Mouse (Mus musculus): ENCODE measurements around the gene Zfp747. TPM values are rescaled to one million over a fixed set of nuclear protein-coding genes. Genes with fewer than 3 reads are reported as not detected.
"Not testable (repeated sequence)": the region's sequence is repeated elsewhere in the genome, so short reads cannot be mapped to it uniquely, and the experiment has no call there.

The Zfp747 gene
- polyA plus RNA-seq (2015; fragmentation: Nextera tagmentation; extraction: Ambion mirVana) = 1.8 and 2.3 TPM in 2 replicates

GRCm38 (mm10) chr7:127375271-127376245 is at the start of gene Zfp747:
TSS of gene Zfp747 (minus strand) at chr7:127376050.
- peak within 1 kb of the TSS; percentile 70 for H3K4me3 ChIP-seq (replicated peaks)
- H3K4me1 ChIP-seq (replicated peaks) = peaks cover 34% of the 10 kb centered on the region
- peak within 1 kb of the TSS; percentile 84 for H3K4me2 ChIP-seq
- H3K9ac ChIP-seq = peak within 1 kb of the TSS; percentile 72
- not testable (repeated sequence) for H3K36me3 ChIP-seq (replicated peaks); H3K27me3 ChIP-seq; H3K9me3 ChIP-seq (replicated peaks)
- WGBS (ENCODE audit: insufficient replicate concordance) = under 1% methylated on average over 49 of the region's 49 CpGs
- peak; percentile 94 for ATAC-seq (ENCODE audit: insufficient read depth)
- H3K27ac ChIP-seq (replicated peaks) = peak within 1 kb of the TSS; percentile 79

- ATAC-seq (ENCODE audit: insufficient read depth) = no peak
- H3K36me3 ChIP-seq (replicated peaks) = no peaks in the 10 kb centered on the region
- no peak overlapping the region for H3K27ac ChIP-seq (replicated peaks)
- no peak overlapping the region for H3K4me3 ChIP-seq (replicated peaks)
- WGBS (ENCODE audit: insufficient replicate concordance) = 71% methylated on average over 3 of the region's 3 CpGs
- H3K4me2 ChIP-seq = no peak overlapping the region
- H3K4me1 ChIP-seq (replicated peaks) = peaks cover 28% of the 10 kb centered on the region
- H3K27me3 ChIP-seq = peaks cover 15% of the 10 kb centered on the region
- H3K9me3 ChIP-seq (replicated peaks) = no peaks in the 10 kb centered on the region
- no peak overlapping the region for H3K9ac ChIP-seq
Observed at GRCm38 (mm10) chr7:127425291-127425690, 49.4 kb upstream of the Zfp747 start.

- Histone ChIP-seq H3K4me3 (replicated peaks) (peak overlapping the region; percentile 87), H3K36me3 (replicated peaks) (peaks cover 20% of the 10 kb centered on the region), H3K4me1 (replicated peaks) (peaks cover 29% of the 10 kb centered on the region), H3K9me3 (replicated peaks) (no peaks in the 10 kb centered on the region), H3K4me2 (peak overlapping the region; percentile 96), H3K9ac (peak overlapping the region; percentile 69), H3K27me3 (peaks cover 14% of the 10 kb centered on the region), H3K27ac (replicated peaks) (no peak overlapping the region)
- WGBS (ENCODE audit: insufficient replicate concordance) = 2% methylated on average over 15 of the region's 15 CpGs
- ATAC-seq (ENCODE audit: insufficient read depth) = peak; percentile 65
Observed at GRCm38 (mm10) chr7:127422247-127422646, 46.4 kb upstream of the Zfp747 start.

GRCm38 (mm10) chr7:127421388-127422191 is 45.7 kb upstream of the Zfp747 start, which contains the start of gene Zfp688:
TSS of gene Zfp688 (minus strand) at chr7:127422068.
- Histone ChIP-seq H3K4me1 (replicated peaks) (peaks cover 29% of the 10 kb centered on the region), H3K27ac (replicated peaks) (peak within 1 kb of the TSS; percentile 81), H3K4me3 (replicated peaks) (peak within 1 kb of the TSS; percentile 87), H3K9ac (peak within 1 kb of the TSS; percentile 69), H3K9me3 (replicated peaks) (no peaks in the 10 kb centered on the region), H3K27me3 (peaks cover 14% of the 10 kb centered on the region), H3K4me2 (peak within 1 kb of the TSS; percentile 96), H3K36me3 (replicated peaks) (peaks cover 20% of the 10 kb centered on the region)
- 1% methylated on average over 48 of the region's 48 CpGs for WGBS (ENCODE audit: insufficient replicate concordance)
- peak; percentile 96 for ATAC-seq (ENCODE audit: insufficient read depth)

- H3K27ac ChIP-seq (replicated peaks) = no peak overlapping the region
- no peak overlapping the region for H3K9ac ChIP-seq
- 42% methylated on average over 2 of the region's 2 CpGs for WGBS (ENCODE audit: insufficient replicate concordance)
- H3K4me3 ChIP-seq (replicated peaks) = no peak overlapping the region
- no peaks in the 10 kb centered on the region for H3K36me3 ChIP-seq (replicated peaks)
- peaks cover 4% of the 10 kb centered on the region; the same call in 1 of the 2 replicates for H3K4me1 ChIP-seq (replicated peaks)
- H3K27me3 ChIP-seq = no peaks in the 10 kb centered on the region
- H3K4me2 ChIP-seq = no peak overlapping the region
- H3K9me3 ChIP-seq (replicated peaks) = no peaks in the 10 kb centered on the region
- ATAC-seq (ENCODE audit: insufficient read depth) = no peak
Observed at GRCm38 (mm10) chr7:127411418-127411817, 35.6 kb upstream of the Zfp747 start.

- peak; percentile 75 for ATAC-seq (ENCODE audit: insufficient read depth)
- peak within 1 kb of the TSS; percentile 57 for H3K9ac ChIP-seq
- H3K4me1 ChIP-seq (replicated peaks); H3K27me3 ChIP-seq; H3K9me3 ChIP-seq (replicated peaks); H3K36me3 ChIP-seq (replicated peaks): not testable (repeated sequence)
- peak within 1 kb of the TSS; percentile 81 for H3K4me2 ChIP-seq
- H3K27ac ChIP-seq (replicated peaks) = 0 out of 2 replicates have a peak within 1 kb of the TSS, but pooled peaks have one; percentile 45
- peak within 1 kb of the TSS; percentile 60 for H3K4me3 ChIP-seq (replicated peaks)
- 2% methylated on average over 40 of the region's 40 CpGs for WGBS (ENCODE audit: insufficient replicate concordance)
Observed at GRCm38 (mm10) chr7:127406002-127406987, 30.4 kb upstream of the Zfp747 start, which contains the start of gene Zfp764. TSS of gene Zfp764 (minus strand) at chr7:127406822.

- H3K9ac ChIP-seq; H3K9me3 ChIP-seq (replicated peaks); H3K4me2 ChIP-seq; H3K36me3 ChIP-seq (replicated peaks); H3K27ac ChIP-seq (replicated peaks); ATAC-seq (ENCODE audit: insufficient read depth); H3K27me3 ChIP-seq; H3K4me3 ChIP-seq (replicated peaks): not testable (repeated sequence)
- WGBS (ENCODE audit: insufficient replicate concordance) = 72% methylated on average over 6 of the region's 6 CpGs
- H3K4me1 ChIP-seq (replicated peaks) = peaks cover 19% of the 10 kb centered on the region
Observed at GRCm38 (mm10) chr7:127404101-127404500, 28.3 kb upstream of the Zfp747 start.

GRCm38 (mm10) chr7:127402980-127403379 is 27.1 kb upstream of the Zfp747 start:
- Histone ChIP-seq H3K4me3 (replicated peaks) (no peak overlapping the region), H3K4me1 (replicated peaks) (peaks cover 19% of the 10 kb centered on the region), H3K27me3 (0 out of 2 replicates have a peak, but pooled peaks cover 3% of the 10 kb centered on the region), H3K27ac (replicated peaks) (no peak overlapping the region), H3K9ac (no peak overlapping the region), H3K9me3 (replicated peaks) (no peaks in the 10 kb centered on the region), H3K36me3 (replicated peaks) (no peaks in the 10 kb centered on the region), H3K4me2 (no peak overlapping the region)
- ATAC-seq (ENCODE audit: insufficient read depth) = no peak
- WGBS (ENCODE audit: insufficient replicate concordance) = 55% methylated on average over 2 of the region's 2 CpGs

- no peaks in the 10 kb centered on the region for H3K36me3 ChIP-seq (replicated peaks)
- H3K27me3 ChIP-seq = 0 out of 2 replicates have a peak, but pooled peaks cover 7% of the 10 kb centered on the region
- H3K4me1 ChIP-seq (replicated peaks) = peaks cover 10% of the 10 kb centered on the region
- 45% methylated on average over 3 of the region's 3 CpGs for WGBS (ENCODE audit: insufficient replicate concordance)
- ATAC-seq (ENCODE audit: insufficient read depth) = no peak
- no peaks in the 10 kb centered on the region for H3K9me3 ChIP-seq (replicated peaks)
- no peak overlapping the region for H3K9ac ChIP-seq
- no peak overlapping the region for H3K4me3 ChIP-seq (replicated peaks)
- no peak overlapping the region for H3K4me2 ChIP-seq
- no peak overlapping the region for H3K27ac ChIP-seq (replicated peaks)
Observed at GRCm38 (mm10) chr7:127400355-127400754, 24.5 kb upstream of the Zfp747 start.

- Histone ChIP-seq H3K9ac (peak overlapping the region; percentile 26; the same call in 1 of the 2 replicates), H3K36me3 (replicated peaks) (no peaks in the 10 kb centered on the region), H3K4me1 (replicated peaks) (peaks cover 28% of the 10 kb centered on the region), H3K9me3 (replicated peaks) (no peaks in the 10 kb centered on the region), H3K4me2 (peak overlapping the region; percentile 86), H3K27me3 (0 out of 2 replicates have a peak, but pooled peaks cover 3% of the 10 kb centered on the region), H3K4me3 (replicated peaks) (peak overlapping the region; percentile 69), H3K27ac (replicated peaks) (no peak overlapping the region)
- 7% methylated on average over 7 of the region's 7 CpGs for WGBS (ENCODE audit: insufficient replicate concordance)
- ATAC-seq (ENCODE audit: insufficient read depth) = 0 out of 2 replicates have a peak, but pooled peaks have one; percentile 11
Observed at GRCm38 (mm10) chr7:127393944-127394333, 18.1 kb upstream of the Zfp747 start.

Measured in liver, embryonic 15.5 days (tissue).